Mouse (Mus musculus) cerebellum, adult 2 months (tissue): ENCODE measurements at regions not wholly inside any gene's neighbourhood (a gene's known extent, or its start where the extent isn't known, plus 50 kb on each side); places are given as distances from the start of the nearest gene placed in this dataset.

Experiments
- DNase-seq, 2 experiments: peaks; one replicate each; pipeline ENCODE4 v3.0.0; 2021
- H3K27ac ChIP-seq: fragments of 200-500 bp; 2 replicates; pipeline ENCODE4 v1.5.1; 2012; ENCODE audit warnings: low read length, control low read depth, inconsistent platforms; ENCODE audit not compliant: insufficient read depth
- H3K27me3 ChIP-seq: fragments of 200-500 bp; 2 replicates; pipeline ENCODE4 v1.6.1; 2012; ENCODE audit warnings: inconsistent platforms, mild to moderate bottlenecking, low read length, moderate library complexity; ENCODE audit not compliant: control insufficient read depth, insufficient read depth
- H3K4me1 ChIP-seq: fragments of 200-500 bp; 2 replicates; pipeline ENCODE4 v1.6.1; 2011; ENCODE audit warnings: low read length; ENCODE audit not compliant: control insufficient read depth, insufficient read depth
- H3K4me3 ChIP-seq: fragments of 200-500 bp; replicated peaks from 2 replicates; pipeline ENCODE3; 2011; ENCODE audit warnings: mild to moderate bottlenecking, low read depth, low read length, control low read depth; ENCODE audit not compliant: insufficient read depth
- CTCF ChIP-seq: fragments of 200-500 bp; IDR thresholded peaks from 2 replicates; pipeline ENCODE4 v1.5.1; 2011; ENCODE audit warnings: low read depth, mild to moderate bottlenecking, control low read depth, low read length, moderate library complexity, borderline replicate concordance; ENCODE audit not compliant: insufficient read depth
- POLR2A ChIP-seq: fragments of 200-500 bp; IDR thresholded peaks from 2 replicates; pipeline ENCODE4 v1.6.1; 2011; ENCODE audit warnings: low read length, control low read depth, borderline replicate concordance; ENCODE audit not compliant: insufficient read depth
- WGBS: fragments of 180-500 bp; shearing (Covaris S2); methylation state at CpG from one replicate; pipeline ENCODE4 v1.1.7; 2018; 5-methylcytosine and 5-hydroxymethylcytosine counted together

DNA sequence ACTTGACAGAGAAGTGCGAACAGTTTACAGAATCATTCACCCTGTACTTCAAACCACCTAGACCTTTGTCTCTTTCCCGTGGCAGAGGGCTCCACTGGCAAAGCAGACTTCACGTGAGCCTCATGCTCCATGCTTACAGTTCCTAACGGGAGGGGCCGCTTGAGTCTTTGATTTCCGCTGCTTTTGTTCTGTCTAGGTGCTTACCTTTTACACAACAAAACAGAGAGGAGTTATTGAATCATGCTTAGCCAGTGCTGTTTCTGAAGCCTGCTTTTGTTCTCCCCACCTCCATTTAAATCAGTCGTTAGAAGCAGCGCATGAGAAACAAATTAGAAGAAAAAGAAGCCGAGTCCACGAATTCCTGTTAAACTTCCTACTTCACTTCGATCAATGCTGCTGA lies 61.9 kb upstream of the Ubash3b start:
- no peaks in the 10 kb centered on the region for H3K4me1 ChIP-seq
- no peak overlapping the region for H3K4me3 ChIP-seq
- no peaks in the 10 kb centered on the region for H3K27me3 ChIP-seq
- TF ChIP-seq POLR2A (no peak), CTCF (no peak)
- DNase-seq = no peak
- 82% methylated on average over 11 of the region's 11 CpGs for WGBS
- no peak overlapping the region for H3K27ac ChIP-seq

DNA sequence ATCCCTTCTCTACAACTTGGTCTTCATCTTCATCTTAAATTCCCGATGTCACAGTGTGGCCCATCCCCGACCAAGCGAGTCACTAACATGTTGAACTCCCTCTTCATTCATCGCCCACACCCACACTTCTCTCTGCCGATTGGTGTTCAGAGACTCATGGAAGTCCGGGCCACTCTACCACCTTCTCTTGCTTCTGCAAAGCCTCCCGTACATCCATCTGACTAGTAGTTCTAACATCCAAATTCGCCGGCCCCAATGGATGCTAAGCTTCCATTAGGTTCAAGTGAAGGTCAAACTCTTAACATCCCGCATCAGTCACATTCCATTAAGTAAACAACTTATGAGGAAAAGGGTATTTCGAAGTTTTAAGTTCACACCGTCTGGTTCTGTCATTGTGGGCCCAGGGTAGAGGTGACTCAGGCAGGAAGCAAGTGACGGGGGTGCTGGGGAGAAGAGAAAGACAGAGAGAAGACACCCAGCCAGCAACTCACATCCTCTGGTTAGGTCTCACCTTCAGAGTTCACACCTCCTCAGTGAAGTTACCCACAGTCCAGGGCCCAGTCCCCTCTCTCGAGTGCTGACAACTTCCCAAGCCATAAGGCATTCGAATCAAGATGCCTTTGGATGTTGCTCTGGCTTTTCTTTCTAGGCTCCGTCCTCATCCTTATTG lies 61.0 kb upstream of the Ubash3b start:
- H3K27ac ChIP-seq = no peak overlapping the region
- H3K4me3 ChIP-seq = no peak overlapping the region
- no peaks in the 10 kb centered on the region for H3K27me3 ChIP-seq
- no peak for DNase-seq
- no peaks in the 10 kb centered on the region for H3K4me1 ChIP-seq
- WGBS = 94% methylated on average over 16 of the region's 16 CpGs
- TF ChIP-seq CTCF = no peak
- TF ChIP-seq POLR2A = no peak

- Histone ChIP-seq H3K4me1 (no peaks in the 10 kb centered on the region), H3K27ac (no peak overlapping the region), H3K27me3 (no peaks in the 10 kb centered on the region), H3K4me3 (no peak overlapping the region)
- no peak for DNase-seq
- WGBS = 81% methylated on average over 4 of the region's 4 CpGs
- no peak for TF ChIP-seq CTCF
These were observed 59.8 kb upstream of the Ubash3b start for GRCm38 (mm10) chr9:41221110-41221790.

GRCm38 (mm10) chr9:41220105-41220669 lies 58.7 kb upstream of the Ubash3b start:
- no peak for DNase-seq
- Histone ChIP-seq H3K4me3 (no peak overlapping the region), H3K27me3 (no peaks in the 10 kb centered on the region), H3K4me1 (no peaks in the 10 kb centered on the region), H3K27ac (no peak overlapping the region)
- WGBS = 89% methylated on average over 3 of the region's 3 CpGs
- TF ChIP-seq POLR2A = no peak
- TF ChIP-seq CTCF = no peak

GRCm38 (mm10) chr9:41218702-41219101 lies 57.2 kb upstream of the Ubash3b start:
- Histone ChIP-seq H3K4me1 (no peaks in the 10 kb centered on the region), H3K4me3 (no peak overlapping the region), H3K27me3 (no peaks in the 10 kb centered on the region), H3K27ac (no peak overlapping the region)
- WGBS = 89% methylated on average over 6 of the region's 6 CpGs
- TF ChIP-seq POLR2A = no peak
- no peak for TF ChIP-seq CTCF
- peak in 1 of 2 experiments; percentile 2 for DNase-seq

- Histone ChIP-seq H3K27ac (no peak overlapping the region), H3K27me3 (no peaks in the 10 kb centered on the region), H3K4me1 (no peaks in the 10 kb centered on the region), H3K4me3 (no peak overlapping the region)
- WGBS = 49% methylated on average over 3 of the region's 3 CpGs
- DNase-seq = no peak
- TF ChIP-seq CTCF = no peak
- no peak for TF ChIP-seq POLR2A
These were observed 54.8 kb upstream of the Ubash3b start for GRCm38 (mm10) chr9:41216248-41216647.

GRCm38 (mm10) chr9:41215026-41215425 lies 53.5 kb upstream of the Ubash3b start:
- 91% methylated on average over 5 of the region's 5 CpGs for WGBS
- H3K27me3 ChIP-seq = no peaks in the 10 kb centered on the region
- H3K4me3 ChIP-seq = no peak overlapping the region
- DNase-seq = no peak
- H3K4me1 ChIP-seq = no peaks in the 10 kb centered on the region
- no peak overlapping the region for H3K27ac ChIP-seq
- TF ChIP-seq CTCF (no peak), POLR2A (no peak)
